Mouse (Mus musculus) midbrain, postnatal 0 days (tissue): ENCODE results near the gene Eif4a1. TPM values are rescaled to one million over a fixed set of nuclear protein-coding genes. Genes with fewer than 3 reads are reported as not detected.
"Not testable (repeated sequence)": the region's sequence is repeated elsewhere in the genome, so short reads cannot be mapped to it uniquely, and the experiment has no call there.

Source experiments
- ATAC-seq: fragments of 200-750 bp; cut with Nextera tagmentation; 2 replicates; pipeline ENCODE4 v1.8.0; 2017; ENCODE audit warnings: moderate number of reproducible peaks, mild to moderate bottlenecking, moderate TSS enrichment, moderate library complexity; ENCODE audit not compliant: low FRiP score
- DNase-seq: peaks from one replicate; pipeline ENCODE4 v3.0.0-alpha.2; 2015; ENCODE audit warnings: low spot score
- H3K27ac ChIP-seq: fragments of 300-500 bp; sonication (generic); 2 replicates; pipeline ENCODE4 v1.5.1; 2014; ENCODE audit warnings: low read depth, mild to moderate bottlenecking, low read length, mixed read lengths
- H3K27me3 ChIP-seq: fragments of 300-500 bp; sonication (generic); 2 replicates; pipeline ENCODE4 v1.6.1; 2014; ENCODE audit warnings: low read length, control low read depth, mixed read lengths; ENCODE audit not compliant: insufficient read depth
- H3K36me3 ChIP-seq: fragments of 300-500 bp; sonication (generic); 2 replicates; pipeline ENCODE4 v1.6.1; 2014; ENCODE audit warnings: low read length, control low read depth, mixed read lengths; ENCODE audit not compliant: insufficient read depth
- H3K4me1 ChIP-seq: fragments of 300-500 bp; sonication (generic); 2 replicates; pipeline ENCODE4 v1.6.1; 2014; ENCODE audit warnings: mild to moderate bottlenecking, control low read depth, antibody characterized with exemption, low read length, mixed read lengths; ENCODE audit not compliant: insufficient read depth
- H3K4me2 ChIP-seq: fragments of 300-500 bp; sonication (generic); 2 replicates; pipeline ENCODE4 v1.6.1; 2014; ENCODE audit warnings: low read depth, mild to moderate bottlenecking, low read length, mixed read lengths; ENCODE audit not compliant: poor library complexity, severe bottlenecking
- H3K4me3 ChIP-seq: fragments of 300-500 bp; sonication (generic); 2 replicates; pipeline ENCODE4 v1.5.1; 2014; ENCODE audit warnings: low read depth, mild to moderate bottlenecking, low read length, moderate library complexity
- H3K9ac ChIP-seq: fragments of 300-500 bp; sonication (generic); replicated peaks from 2 replicates; pipeline ENCODE4 v1.6.1; 2014; ENCODE audit warnings: mild to moderate bottlenecking, low read length, moderate library complexity, mixed read lengths; ENCODE audit not compliant: poor library complexity, severe bottlenecking
- H3K9me3 ChIP-seq: fragments of 300-500 bp; sonication (generic); 2 replicates; pipeline ENCODE4 v1.6.1; 2016; ENCODE audit warnings: low read length, control low read depth
- CTCF ChIP-seq: IDR thresholded peaks from 2 replicates; pipeline ENCODE4 v1.5.1; 2016; ENCODE audit warnings: antibody characterized with exemption, mild to moderate bottlenecking
- WGBS: fragments of 180-500 bp; shearing (Covaris S2); extraction: QIAGEN DNeasy Blood & Tissue Kit; methylation state at CpG from one replicate; pipeline ENCODE4 v1.1.7; 2014; 5-methylcytosine and 5-hydroxymethylcytosine counted together
- polyA plus RNA-seq: library from polyadenylated mRNA; unstranded; fragments of >200 nt; fragmentation: Nextera tagmentation; extraction: Ambion mirVana; gene quantifications from 2 replicates; pipeline ENCODE4 v1.2.1, GENCODE M21; 2015
- total RNA-seq: library from RNA; depleted of rRNA; stranded (reverse); fragments of >200 nt; gene quantifications from 2 replicates; pipeline ENCODE4 v1.2.3, GENCODE M21; 2014

Gene Eif4a1
- total and polyA plus RNA-seq, 2 experiments from 2014 or later = 502 to 793 TPM

DNA sequence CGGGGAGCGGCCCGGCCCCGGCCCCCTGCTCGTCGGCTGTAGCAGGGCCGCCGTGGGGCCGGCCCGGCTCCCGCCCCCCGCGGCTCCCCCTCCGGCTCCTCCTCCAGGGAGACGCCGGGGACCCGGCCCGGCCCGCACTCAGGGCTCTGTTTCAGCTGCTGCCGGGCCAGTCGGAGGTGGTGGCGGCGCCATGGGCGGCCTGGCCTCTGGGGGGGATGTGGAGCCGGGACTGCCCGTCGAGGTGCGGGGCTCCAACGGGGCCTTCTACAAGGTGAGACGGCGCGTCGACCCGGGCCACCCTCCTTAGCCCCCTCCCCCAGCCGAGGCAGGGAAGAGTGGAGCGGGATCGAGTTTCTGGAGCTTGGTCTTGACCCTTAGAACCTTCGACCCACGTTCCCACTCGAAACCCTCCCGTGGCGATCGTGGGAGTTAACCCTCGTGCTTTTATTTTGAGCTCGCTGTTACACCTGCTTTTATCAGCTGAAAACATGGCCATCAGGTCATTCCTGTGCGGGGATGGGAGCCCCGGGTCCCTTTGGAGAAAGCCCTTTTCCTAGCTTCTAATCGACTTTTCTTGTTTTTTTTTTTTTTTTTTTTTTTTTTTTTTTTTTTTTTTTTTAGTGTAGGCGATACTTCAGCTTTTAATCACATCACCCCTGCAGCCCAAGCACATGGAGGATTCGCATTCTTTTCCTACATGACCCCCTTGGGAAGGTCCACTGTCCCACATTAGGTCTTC, 38.9 kb downstream of the Eif4a1 start:
- Histone ChIP-seq H3K27me3 (no peaks in the 10 kb centered on the region), H3K27ac (peak overlapping the region; percentile 89), H3K9ac (peak overlapping the region; percentile 98), H3K4me2 (peak overlapping the region; percentile 55), H3K9me3 (no peaks in the 10 kb centered on the region), H3K4me3 (peak overlapping the region; percentile 94), H3K4me1 (no peaks in the 10 kb centered on the region), H3K36me3 (no peaks in the 10 kb centered on the region)
- ATAC-seq = peak; percentile 35
- no peak for TF ChIP-seq CTCF
- WGBS = under 1% methylated on average over 30 of the region's 50 CpGs
- peak; percentile 28 for DNase-seq

DNA sequence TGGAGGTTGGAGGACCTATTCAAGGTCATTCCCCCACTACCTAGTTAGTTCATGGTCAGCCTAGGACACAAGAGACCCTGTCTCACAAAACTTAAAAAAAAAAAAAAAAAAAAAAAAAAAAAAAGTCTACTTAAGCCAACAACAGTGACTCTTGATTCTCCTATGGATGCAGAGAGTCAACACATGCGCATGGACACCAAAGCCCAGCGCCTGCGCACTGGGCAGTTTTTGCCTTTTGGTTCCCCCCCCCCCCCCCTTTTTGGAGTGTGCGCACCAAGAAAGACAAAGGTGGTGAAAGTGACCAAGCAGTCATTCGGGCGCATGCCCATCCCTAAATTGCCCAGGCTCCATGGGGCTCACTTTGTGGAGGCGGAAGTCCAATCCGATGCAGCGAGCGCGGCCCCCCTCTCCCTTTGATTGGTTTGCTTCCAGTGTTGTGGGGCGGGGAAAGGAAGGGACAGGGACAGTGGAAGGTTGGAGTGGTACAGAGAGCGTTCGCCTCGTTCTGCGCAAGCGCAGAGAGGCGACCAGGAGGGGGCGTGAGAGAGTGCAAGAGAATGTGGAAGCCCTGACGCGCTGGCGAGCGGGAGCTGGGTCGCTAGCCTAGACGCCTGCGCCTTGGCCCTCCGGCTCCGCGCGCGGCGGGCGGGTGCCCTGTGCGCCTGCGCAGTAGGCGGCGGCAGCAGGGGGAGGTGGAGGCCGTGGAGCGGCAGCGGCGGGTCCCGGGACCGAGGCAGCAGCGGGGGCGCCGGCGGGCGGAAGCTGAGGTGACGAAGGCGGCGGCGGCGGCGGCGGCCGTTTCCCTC, 39.7 kb downstream of the Eif4a1 start, which contains the start of gene Fxr2:
Gene Fxr2, plus strand, starts transcription at position 707 of the 806 bp plus-strand sequence.
- 0% methylated on average over 32 of the region's 56 CpGs for WGBS
- Histone ChIP-seq H3K9ac (peak within 1 kb of the TSS; percentile 98), H3K27ac (peak within 1 kb of the TSS; percentile 89), H3K27me3 (no peaks in the 10 kb centered on the region), H3K9me3 (no peaks in the 10 kb centered on the region), H3K4me1 (no peaks in the 10 kb centered on the region), H3K36me3 (no peaks in the 10 kb centered on the region), H3K4me2 (peak within 1 kb of the TSS; percentile 55), H3K4me3 (peak within 1 kb of the TSS; percentile 94)
- peak; percentile 100 for DNase-seq
- TF ChIP-seq CTCF = peak; percentile 90
- ATAC-seq = peak; percentile 99

DNA sequence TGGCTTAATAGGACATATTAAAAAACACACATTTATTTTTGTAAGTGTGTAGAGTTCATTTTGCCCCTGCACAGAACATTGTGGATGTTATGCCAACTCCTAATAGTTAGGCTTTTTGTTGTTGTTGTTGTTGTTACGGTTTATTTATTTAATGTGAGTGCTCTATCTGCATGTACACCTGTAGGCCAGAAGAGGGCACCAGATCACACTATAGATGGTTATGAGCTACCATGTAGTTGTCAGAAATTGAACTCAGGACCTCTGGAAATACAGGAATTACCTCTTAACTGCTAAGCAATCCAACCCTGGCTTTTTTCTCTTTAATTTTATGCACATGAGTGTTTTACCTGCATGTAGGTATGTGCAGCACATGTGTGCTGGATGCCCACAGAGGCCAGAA, 42.4 kb downstream of the Eif4a1 start:
- no peak for DNase-seq
- TF ChIP-seq CTCF = peak; percentile 64

DNA sequence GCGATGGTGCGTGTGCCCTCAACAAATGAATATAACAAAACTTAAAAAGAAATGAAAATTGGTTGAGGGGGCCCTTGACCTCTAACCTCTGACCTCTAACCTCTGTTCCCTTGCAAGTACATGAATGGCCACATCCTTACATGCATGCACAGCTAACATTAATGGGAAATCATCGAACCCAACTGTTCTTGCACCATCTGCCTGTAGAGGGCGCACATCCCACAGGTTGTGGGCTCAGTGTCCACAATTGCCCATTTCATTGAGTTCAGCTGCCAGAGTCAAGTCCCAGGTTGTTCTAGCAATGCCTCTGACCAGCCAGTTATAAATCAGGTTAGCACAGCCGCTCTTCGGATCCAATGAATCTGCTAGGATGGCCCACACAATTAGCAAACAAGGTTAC, 43.9 kb downstream of the Eif4a1 start:
- DNase-seq = peak; percentile 80
- H3K9me3 ChIP-seq = no peaks in the 10 kb centered on the region
- 39% methylated on average over 6 of the region's 6 CpGs for WGBS
- H3K27me3 ChIP-seq = no peaks in the 10 kb centered on the region
- no peak overlapping the region for H3K9ac ChIP-seq
- no peak overlapping the region for H3K4me3 ChIP-seq
- no peak overlapping the region for H3K4me2 ChIP-seq
- no peak overlapping the region for H3K27ac ChIP-seq
- no peaks in the 10 kb centered on the region for H3K4me1 ChIP-seq
- no peak for ATAC-seq
- TF ChIP-seq CTCF = peak; percentile 93
- H3K36me3 ChIP-seq = no peaks in the 10 kb centered on the region

More for the DNA sequence above, 42.4 kb downstream of the Eif4a1 start:
- Histone ChIP-seq H3K9ac (no peak overlapping the region), H3K27me3 (no peaks in the 10 kb centered on the region), H3K27ac (no peak overlapping the region), H3K4me1 (no peaks in the 10 kb centered on the region), H3K9me3 (no peaks in the 10 kb centered on the region), H3K36me3 (no peaks in the 10 kb centered on the region), H3K4me3 (no peak overlapping the region), H3K4me2 (no peak overlapping the region)
- ATAC-seq = no peak
- 79% methylated on average over 1 of the region's 1 CpGs for WGBS

DNA sequence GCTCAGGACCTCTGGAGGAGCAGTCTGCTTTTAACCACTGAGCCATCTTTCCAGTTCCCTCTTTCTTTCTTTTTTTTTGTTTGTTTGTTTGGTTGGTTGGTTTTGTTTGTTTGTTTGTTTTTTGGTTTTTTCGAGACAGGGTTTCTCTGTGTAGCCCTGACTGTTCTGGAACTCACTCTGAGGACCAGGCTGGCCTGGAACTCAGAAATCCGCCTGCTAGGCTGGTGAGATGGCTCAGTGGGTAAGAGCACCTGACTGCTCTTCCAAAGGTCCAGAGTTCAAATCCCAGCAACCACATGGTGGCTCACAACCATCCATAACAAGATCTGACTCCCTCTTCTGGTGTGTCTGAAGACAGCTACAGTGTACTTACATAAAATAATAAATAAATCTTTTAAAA, 47.9 kb downstream of the Eif4a1 start:
- 85% methylated on average over 2 of the region's 2 CpGs for WGBS
- H3K27me3 ChIP-seq, H3K27ac ChIP-seq, H3K4me2 ChIP-seq, H3K9ac ChIP-seq, H3K36me3 ChIP-seq, ATAC-seq, DNase-seq, H3K9me3 ChIP-seq, H3K4me3 ChIP-seq, H3K4me1 ChIP-seq: not testable (repeated sequence)

DNA sequence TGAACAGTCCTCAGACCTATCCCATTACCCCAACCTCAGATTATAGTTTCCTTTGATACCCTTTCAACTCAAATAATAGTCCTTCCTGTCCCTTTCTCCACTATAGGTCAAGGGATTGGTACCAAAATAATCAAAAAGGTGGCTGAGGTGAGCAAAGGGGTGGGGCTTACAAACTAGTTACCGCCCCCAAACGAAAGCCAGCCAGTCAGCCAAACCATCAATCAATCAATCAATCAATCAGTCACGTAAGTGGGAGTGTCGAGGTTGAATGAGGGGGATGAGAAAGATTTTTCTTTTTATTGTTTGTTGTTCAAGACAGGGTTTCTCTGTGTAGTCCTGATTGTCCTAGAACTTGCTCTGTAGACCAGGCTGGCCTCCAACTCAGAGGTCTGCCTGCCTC, 49.2 kb downstream of the Eif4a1 start:
- no peaks in the 10 kb centered on the region for H3K27me3 ChIP-seq
- peak overlapping the region; percentile 85 for H3K27ac ChIP-seq
- DNase-seq (no peak), ATAC-seq (no peak)
- WGBS = 68% methylated on average over 4 of the region's 4 CpGs
- peak overlapping the region; percentile 51 for H3K4me3 ChIP-seq
- H3K4me1 ChIP-seq = 0 out of 2 replicates have a peak, but pooled peaks cover 4% of the 10 kb centered on the region
- H3K9me3 ChIP-seq = no peaks in the 10 kb centered on the region
- H3K9ac ChIP-seq = peak overlapping the region; percentile 89
- no peaks in the 10 kb centered on the region for H3K36me3 ChIP-seq
- no peak for TF ChIP-seq CTCF
- peak overlapping the region; percentile 76 for H3K4me2 ChIP-seq
